Mouse (Mus musculus) embryonic facial prominence, embryonic 10.5 days (tissue): ENCODE results near the gene Brix1. TPM values are rescaled to one million over a fixed set of nuclear protein-coding genes. Genes with fewer than 3 reads are reported as not detected.

ENCODE experiments used
- DNase-seq: peaks from one replicate; pipeline ENCODE4 v3.0.0-alpha.2; 2017; ENCODE audit warnings: low spot score
- H3K27ac ChIP-seq: fragments of 300-500 bp; sonication (generic); replicated peaks from 2 replicates; pipeline ENCODE4 v1.5.1; 2016; ENCODE audit warnings: mild to moderate bottlenecking
- H3K27me3 ChIP-seq: fragments of 300-500 bp; sonication (generic); replicated peaks from 2 replicates; pipeline ENCODE4 v1.6.1; 2016; ENCODE audit warnings: low read depth, mild to moderate bottlenecking; ENCODE audit not compliant: poor library complexity, severe bottlenecking
- H3K36me3 ChIP-seq: fragments of 300-500 bp; sonication (generic); replicated peaks from 2 replicates; pipeline ENCODE4 v1.6.1; 2016; ENCODE audit warnings: mild to moderate bottlenecking, moderate library complexity
- H3K4me1 ChIP-seq: fragments of 300-500 bp; sonication (generic); 2 replicates; pipeline ENCODE4 v1.6.1; 2016
- H3K4me3 ChIP-seq: fragments of 300-500 bp; sonication (generic); 2 replicates; pipeline ENCODE4 v1.5.1; 2016; ENCODE audit warnings: mild to moderate bottlenecking, moderate library complexity
- H3K9me3 ChIP-seq: fragments of 300-500 bp; sonication (generic); 2 replicates; pipeline ENCODE4 v1.6.1; 2016; ENCODE audit warnings: mild to moderate bottlenecking
- WGBS: fragments of 180-500 bp; shearing (Covaris S2); methylation state at CpG from one replicate; pipeline ENCODE4 v1.1.7; 2016; 5-methylcytosine and 5-hydroxymethylcytosine counted together
- polyA plus RNA-seq: library from polyadenylated mRNA; unstranded; fragments of >200 nt; fragmentation: Nextera tagmentation; extraction: Ambion mirVana; gene quantifications from 2 replicates; pipeline ENCODE4 v1.2.1, GENCODE M21; 2016

Brix1 gene
- polyA plus RNA-seq, 1 experiment from 2014 or later = 134 TPM

- H3K9me3 ChIP-seq = no peaks in the 10 kb centered on the region
- 78% methylated on average over 6 of the region's 6 CpGs for WGBS
- no peak overlapping the region for H3K27ac ChIP-seq
- no peaks in the 10 kb centered on the region for H3K27me3 ChIP-seq
- DNase-seq = no peak
- H3K36me3 ChIP-seq = peaks cover 29% of the 10 kb centered on the region
- no peaks in the 10 kb centered on the region for H3K4me1 ChIP-seq
- no peak overlapping the region for H3K4me3 ChIP-seq
Measured at GRCm38 (mm10) chr15:10439963-10440362, 45.8 kb downstream of the Brix1 start.

GRCm38 (mm10) chr15:10436893-10437292, 48.9 kb downstream of the Brix1 start:
- Histone ChIP-seq H3K4me3 (no peak overlapping the region), H3K9me3 (no peaks in the 10 kb centered on the region)
- DNase-seq = no peak

GRCm38 (mm10) chr15:10426545-10427266, 59.0 kb downstream of the Brix1 start:
- H3K27ac ChIP-seq = no peak overlapping the region
- H3K9me3 ChIP-seq = no peaks in the 10 kb centered on the region
- DNase-seq = no peak
- peaks cover 4% of the 10 kb centered on the region for H3K4me1 ChIP-seq
- no peak overlapping the region for H3K4me3 ChIP-seq
- WGBS = 93% methylated on average over 13 of the region's 13 CpGs
- H3K36me3 ChIP-seq = no peaks in the 10 kb centered on the region
- no peaks in the 10 kb centered on the region for H3K27me3 ChIP-seq

More at GRCm38 (mm10) chr15:10436893-10437292, 48.9 kb downstream of the Brix1 start:
- peaks cover 11% of the 10 kb centered on the region for H3K36me3 ChIP-seq
- no peak overlapping the region for H3K27ac ChIP-seq
- no peaks in the 10 kb centered on the region for H3K4me1 ChIP-seq
- 93% methylated on average over 1 of the region's 1 CpGs for WGBS
- H3K27me3 ChIP-seq = no peaks in the 10 kb centered on the region

GRCm38 (mm10) chr15:10426124-10426523, 59.6 kb downstream of the Brix1 start:
- Histone ChIP-seq H3K4me3 (no peak overlapping the region), H3K27me3 (no peaks in the 10 kb centered on the region), H3K36me3 (no peaks in the 10 kb centered on the region), H3K4me1 (peaks cover 8% of the 10 kb centered on the region), H3K9me3 (no peaks in the 10 kb centered on the region), H3K27ac (no peak overlapping the region)
- no peak for DNase-seq
- WGBS = 95% methylated on average over 6 of the region's 6 CpGs

Other genes starting within 250 kb of the Brix1 start
- not detected in 2 replicates for gene Gm21973, start 160.6 kb downstream of the Brix1 start, polyA plus RNA-seq
- not detected in 2 replicates for gene Agxt2, start 127.4 kb downstream of the Brix1 start, polyA plus RNA-seq
- 11.6 and 13.0 TPM in 2 replicates for gene Dnajc21, start 15.4 kb downstream of the Brix1 start, polyA plus RNA-seq
- 53.9 and 58.2 TPM in 2 replicates for gene Rad1, start 71 bp upstream of the Brix1 start, polyA plus RNA-seq
- gene Ttc23l, start 72.7 kb upstream of the Brix1 start, polyA plus RNA-seq = not detected in 2 replicates
- 73.2 and 75.8 TPM in 2 replicates for gene Rai14, start 228.7 kb upstream of the Brix1 start, polyA plus RNA-seq